Mouse (Mus musculus): Measurements from ENCODE around the gene Slc40a1. TPM values are rescaled to one million over a fixed set of nuclear protein-coding genes. Genes with fewer than 3 reads are reported as not detected.

The Slc40a1 gene
- total RNA-seq, 2 experiments from 2014 or later: 39.3 to 53.1 TPM

Other genes with a start within 250 kb of the Slc40a1 start
- gene Wdr75, start 131.4 kb downstream of the Slc40a1 start, total RNA-seq (2021): 10 to 100 TPM; 44.7 to 50.5 TPM
- under 1 TPM in 1 of 2 experiments, not detected in 1; 0.42 TPM for gene Gm5269, start 36.2 kb downstream of the Slc40a1 start, total RNA-seq (2021)
- gene Dnah7b, start 139.8 kb upstream of the Slc40a1 start, total RNA-seq (2021): 1 to 10 TPM; 3.6 to 4.3 TPM

Data from adrenal gland, postnatal 4 days (tissue).